Mouse (Mus musculus) lung, postnatal 0 days (tissue): ENCODE measurements around the gene Cdc42ep4. TPM values are rescaled to one million over a fixed set of nuclear protein-coding genes. Genes with fewer than 3 reads are reported as not detected.

ENCODE experiments used
- ATAC-seq: fragments of 200-750 bp; cut with Nextera tagmentation; 2 replicates; pipeline ENCODE4 v1.8.0; 2017; ENCODE audit warnings: moderate library complexity
- DNase-seq: peaks from one replicate; pipeline ENCODE4 v3.0.0-alpha.2; 2016; ENCODE audit warnings: low spot score
- H3K27ac ChIP-seq: fragments of 300-500 bp; sonication (generic); 2 replicates; pipeline ENCODE4 v1.5.1; 2014; ENCODE audit warnings: antibody characterized with exemption, mild to moderate bottlenecking, low read length, mixed read lengths
- H3K27me3 ChIP-seq: fragments of 300-500 bp; sonication (generic); replicated peaks from 2 replicates; pipeline ENCODE4 v1.6.1; 2014; ENCODE audit warnings: low read length, mixed read lengths; ENCODE audit not compliant: insufficient read depth
- H3K36me3 ChIP-seq: fragments of 300-500 bp; sonication (generic); 2 replicates; pipeline ENCODE4 v1.6.1; 2014; ENCODE audit warnings: low read length, mixed read lengths; ENCODE audit not compliant: insufficient read depth
- H3K4me1 ChIP-seq: fragments of 300-500 bp; sonication (generic); 2 replicates; pipeline ENCODE4 v1.6.1; 2014; ENCODE audit warnings: antibody characterized with exemption, low read depth, low read length, mixed read lengths; ENCODE audit not compliant: insufficient read depth
- H3K4me2 ChIP-seq: fragments of 300-500 bp; sonication (generic); replicated peaks from 2 replicates; pipeline ENCODE4 v1.6.1; 2014; ENCODE audit warnings: low read depth, mild to moderate bottlenecking, low read length, moderate library complexity, mixed read lengths
- H3K4me3 ChIP-seq: fragments of 300-500 bp; sonication (generic); 2 replicates; pipeline ENCODE4 v1.5.1; 2014; ENCODE audit warnings: low read depth, low read length
- H3K9ac ChIP-seq: fragments of 300-500 bp; sonication (generic); replicated peaks from 2 replicates; pipeline ENCODE4 v1.6.1; 2014; ENCODE audit warnings: low read depth, mild to moderate bottlenecking
- H3K9me3 ChIP-seq: fragments of 300-500 bp; sonication (generic); 2 replicates; pipeline ENCODE4 v1.6.1; 2016; ENCODE audit warnings: low read length, mixed read lengths
- CTCF ChIP-seq: IDR thresholded peaks from 2 replicates; pipeline ENCODE4 v1.5.1; 2016; ENCODE audit warnings: antibody characterized with exemption, mild to moderate bottlenecking
- EP300 ChIP-seq: IDR thresholded peaks from 2 replicates; pipeline ENCODE4 v1.6.1; 2016; ENCODE audit warnings: antibody characterized with exemption, mild to moderate bottlenecking, control low read depth
- WGBS: fragments of 180-500 bp; shearing (Covaris S2); extraction: QIAGEN DNeasy Blood & Tissue Kit; methylation state at CpG from one replicate; pipeline ENCODE4 v1.1.7; 2014; 5-methylcytosine and 5-hydroxymethylcytosine counted together
- polyA plus RNA-seq: library from polyadenylated mRNA; unstranded; fragments of >200 nt; fragmentation: Nextera tagmentation; extraction: Ambion mirVana; gene quantifications from 2 replicates; pipeline ENCODE4 v1.2.1, GENCODE M21; 2015

The Cdc42ep4 gene
- polyA plus RNA-seq, 1 experiment from 2014 or later: 116 TPM

DNA sequence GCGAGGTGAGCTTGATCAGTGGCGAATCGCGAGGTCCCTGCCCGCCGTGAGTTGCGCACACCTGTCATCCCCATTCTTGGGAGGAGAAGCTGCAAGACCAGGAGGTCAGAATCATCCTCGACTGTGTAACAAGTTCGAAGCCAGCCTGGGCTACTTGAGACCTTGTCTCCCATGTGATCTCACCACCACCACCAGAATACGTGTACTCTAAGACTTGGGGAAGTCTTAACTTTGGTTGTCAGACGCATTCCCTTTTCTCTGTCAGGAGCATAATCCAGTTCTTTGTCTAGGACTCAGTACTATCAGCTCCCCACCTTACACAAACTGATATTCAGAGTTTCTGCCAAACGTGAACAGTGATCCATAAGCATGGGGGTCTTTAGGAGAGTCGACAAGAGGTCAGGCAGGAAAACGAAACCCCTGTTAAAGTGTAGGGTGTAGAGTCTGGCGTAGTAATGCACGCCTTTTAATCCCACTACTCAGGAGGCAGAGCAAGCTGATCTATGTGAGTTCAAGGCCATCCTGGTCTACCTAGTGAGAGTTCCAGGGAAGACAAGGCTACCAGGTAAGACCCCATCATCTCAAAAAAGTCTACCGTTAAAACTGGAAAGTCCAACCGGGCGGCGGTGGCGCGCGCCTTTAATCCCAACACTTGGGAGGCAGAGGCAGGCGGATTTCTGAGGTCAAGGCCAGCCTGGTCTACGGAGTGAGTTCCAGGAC lies 66.8 kb downstream of the Cdc42ep4 start:
- no peaks in the 10 kb centered on the region for H3K27me3 ChIP-seq
- peak overlapping the region; percentile 85 for H3K4me2 ChIP-seq
- ATAC-seq (no peak), DNase-seq (no peak)
- WGBS: 38% methylated on average over 25 of the region's 25 CpGs
- H3K36me3 ChIP-seq: 0 out of 2 replicates have a peak, but pooled peaks cover 13% of the 10 kb centered on the region
- H3K9ac ChIP-seq: peak overlapping the region; percentile 64
- no peaks in the 10 kb centered on the region for H3K9me3 ChIP-seq
- TF ChIP-seq EP300 (no peak), CTCF (no peak)
- peaks cover 12% of the 10 kb centered on the region; the same call in 1 of the 2 replicates for H3K4me1 ChIP-seq
- peak overlapping the region; percentile 98 for H3K27ac ChIP-seq
- H3K4me3 ChIP-seq: peak overlapping the region; percentile 97

DNA sequence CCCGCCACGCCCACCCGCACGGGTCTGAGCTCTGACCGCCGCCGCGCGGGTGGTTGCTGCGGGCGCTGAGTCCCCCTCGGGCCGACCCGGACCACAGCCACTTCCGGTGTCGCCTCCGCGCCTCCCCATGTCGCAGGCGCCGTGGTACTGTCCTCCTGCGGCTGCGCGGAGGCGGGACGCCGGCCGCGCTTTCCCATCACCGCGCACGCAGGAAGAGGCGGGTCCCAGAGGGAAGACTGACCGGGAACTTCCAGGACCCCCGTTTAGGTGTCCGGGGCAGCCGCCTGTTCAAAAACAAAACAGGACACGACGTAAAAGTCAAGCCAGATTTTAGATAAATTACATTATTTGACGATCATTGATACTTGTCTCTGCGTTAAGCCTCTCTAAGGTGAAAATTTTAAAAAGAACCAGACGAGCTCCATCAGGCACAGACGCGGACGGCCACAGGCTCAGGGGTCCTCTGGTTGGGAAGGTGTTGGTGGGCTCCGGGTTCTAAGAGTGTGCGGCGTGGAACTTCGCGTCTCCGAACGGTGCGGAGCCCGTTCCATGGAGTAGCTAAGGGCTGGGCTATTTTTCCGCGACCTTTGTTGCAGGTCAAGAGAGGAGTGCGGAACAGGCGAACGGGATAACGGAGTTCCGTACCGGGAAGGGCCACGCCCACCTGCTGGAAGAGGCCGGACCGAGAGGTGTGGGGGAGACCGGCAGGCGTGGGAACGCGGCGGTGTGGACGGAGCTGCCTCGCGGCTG lies 67.5 kb downstream of the Cdc42ep4 start, which contains the start of the genes Fam104a and D11Wsu47e:
Fam104a (minus strand) TSS at position 199 of the 750 bp plus-strand sequence.
D11Wsu47e (plus strand) TSS at position 456 of the 750 bp plus-strand sequence.
- 0 out of 2 replicates have a peak, but pooled peaks cover 8% of the 10 kb centered on the region for H3K36me3 ChIP-seq
- H3K27ac ChIP-seq: peak within 1 kb of the TSS; percentile 98
- peak within 1 kb of the TSS; percentile 85 for H3K4me2 ChIP-seq
- TF ChIP-seq CTCF (no peak), EP300 (peak; percentile 88)
- H3K9me3 ChIP-seq: no peaks in the 10 kb centered on the region
- no peaks in the 10 kb centered on the region for H3K27me3 ChIP-seq
- DNase-seq (peak; percentile 98), ATAC-seq (peak; percentile 97)
- peak within 1 kb of the TSS; percentile 83 for H3K9ac ChIP-seq
- WGBS: under 1% methylated on average over 64 of the region's 73 CpGs
- peaks cover 12% of the 10 kb centered on the region; the same call in 1 of the 2 replicates for H3K4me1 ChIP-seq
- H3K4me3 ChIP-seq: peak within 1 kb of the TSS; percentile 97

- peak overlapping the region; percentile 97 for H3K4me3 ChIP-seq
- ATAC-seq (peak; percentile 55), DNase-seq (no peak)
- peaks cover 12% of the 10 kb centered on the region; the same call in 1 of the 2 replicates for H3K4me1 ChIP-seq
- no peaks in the 10 kb centered on the region for H3K9me3 ChIP-seq
- H3K27ac ChIP-seq: peak overlapping the region; percentile 98
- peak overlapping the region; percentile 85 for H3K4me2 ChIP-seq
- 0 out of 2 replicates have a peak, but pooled peaks cover 3% of the 10 kb centered on the region for H3K36me3 ChIP-seq
- H3K9ac ChIP-seq: peak overlapping the region; percentile 83
- no peak for TF ChIP-seq CTCF
- TF ChIP-seq EP300: no peak
- no peaks in the 10 kb centered on the region for H3K27me3 ChIP-seq
- under 1% methylated on average over 21 of the region's 38 CpGs for WGBS
These were observed 68.1 kb downstream of the Cdc42ep4 start for GRCm38 (mm10) chr11:113683627-113683956.

GRCm38 (mm10) chr11:113682897-113683626 lies 68.6 kb downstream of the Cdc42ep4 start:
- Histone ChIP-seq H3K4me2 (peak overlapping the region; percentile 85), H3K9me3 (no peaks in the 10 kb centered on the region), H3K27me3 (no peaks in the 10 kb centered on the region), H3K4me1 (peaks cover 12% of the 10 kb centered on the region; the same call in 1 of the 2 replicates), H3K36me3 (no peaks in the 10 kb centered on the region), H3K27ac (peak overlapping the region; percentile 98), H3K9ac (peak overlapping the region; percentile 83), H3K4me3 (peak overlapping the region; percentile 97)
- ATAC-seq (peak; percentile 46), DNase-seq (peak; percentile 74)
- no peak for TF ChIP-seq CTCF
- TF ChIP-seq EP300: no peak
- WGBS: 6% methylated on average over 35 of the region's 38 CpGs

DNA sequence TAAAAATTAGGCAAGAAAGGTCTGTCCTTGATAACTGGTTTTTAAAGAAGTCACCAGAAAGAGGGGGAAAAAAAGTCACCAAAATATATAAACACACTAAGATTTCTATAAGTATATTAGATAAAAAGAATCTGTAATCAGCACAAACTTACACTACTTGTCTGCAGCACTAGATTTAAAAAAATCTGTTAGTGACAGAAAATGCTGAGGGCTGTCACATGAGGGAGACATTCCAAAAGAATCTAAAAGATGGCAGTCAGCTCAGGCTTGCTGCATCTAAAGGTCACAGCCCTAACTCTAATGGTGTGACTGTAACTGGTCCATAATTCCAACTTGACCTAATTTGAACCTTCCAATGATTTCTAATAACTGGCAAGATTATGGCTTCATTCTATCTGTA lies 69.7 kb downstream of the Cdc42ep4 start:
- Histone ChIP-seq H3K4me3 (no peak overlapping the region), H3K4me1 (peaks cover 12% of the 10 kb centered on the region; the same call in 1 of the 2 replicates), H3K9ac (no peak overlapping the region), H3K9me3 (no peaks in the 10 kb centered on the region), H3K27ac (no peak overlapping the region), H3K36me3 (no peaks in the 10 kb centered on the region), H3K27me3 (no peaks in the 10 kb centered on the region), H3K4me2 (peak overlapping the region; percentile 85; the same call in 1 of the 2 replicates)
- ATAC-seq: no peak
- DNase-seq: no peak
- TF ChIP-seq CTCF (peak; percentile 20; the same call in 1 of the 2 replicates), EP300 (no peak)
